Mouse (Mus musculus) erythroblast, adult 5-6 weeks (primary cell): ENCODE measurements around the gene Gm8126. TPM values are rescaled to one million over a fixed set of nuclear protein-coding genes. Genes with fewer than 3 reads are reported as not detected.

ENCODE experiments used
- total RNA-seq, 2 experiments: library from RNA; stranded (forward) in 1 of 2; stranded (reverse) in 1 of 2; fragments of 150-400 nt in 1 of 2; fragments of 200-764, 138-1000 nt in 1 of 2; gene quantifications; 2 replicates each; pipeline versions ENCODE4 v1.2.3 to v1.2.4; 2015 to 2017; ENCODE audit warnings: low replicate concordance in 2 of 2

Gene Gm8126
- total RNA-seq, 2 experiments from 2014 or later = not detected

Other genes with a start within 250 kb of the Gm8126 start
- not detected in 2 replicates for gene Gm10376, start 243.0 kb upstream of the Gm8126 start, total RNA-seq (2015; ENCODE audit: low replicate concordance)
- not detected in 2 replicates for gene Gm10376, start 243.0 kb upstream of the Gm8126 start, total RNA-seq (2017; ENCODE audit: low replicate concordance)
- gene Gm8094, start 182.0 kb upstream of the Gm8126 start, total RNA-seq (2015; ENCODE audit: low replicate concordance) = not detected in 2 replicates
- gene Gm8094, start 182.0 kb upstream of the Gm8126 start, total RNA-seq (2017; ENCODE audit: low replicate concordance) = not detected in 2 replicates
- gene Gm8104, start 158.0 kb upstream of the Gm8126 start, total RNA-seq (2015; ENCODE audit: low replicate concordance) = not detected in 2 replicates
- not detected in 2 replicates for gene Gm8104, start 158.0 kb upstream of the Gm8126 start, total RNA-seq (2017; ENCODE audit: low replicate concordance)
- not detected in 2 replicates for gene Gm7233, start 78.8 kb upstream of the Gm8126 start, total RNA-seq (2015; ENCODE audit: low replicate concordance)
- not detected in 2 replicates for gene Gm7233, start 78.8 kb upstream of the Gm8126 start, total RNA-seq (2017; ENCODE audit: low replicate concordance)
- not detected in 2 replicates for gene Gm8122, start 23.3 kb upstream of the Gm8126 start, total RNA-seq (2015; ENCODE audit: low replicate concordance)
- gene Gm8122, start 23.3 kb upstream of the Gm8126 start, total RNA-seq (2017; ENCODE audit: low replicate concordance) = not detected in 2 replicates
- not detected in 2 replicates for gene Gm9732, start 16.4 kb downstream of the Gm8126 start, total RNA-seq (2015; ENCODE audit: low replicate concordance)
- gene Gm9732, start 16.4 kb downstream of the Gm8126 start, total RNA-seq (2017; ENCODE audit: low replicate concordance) = not detected in 2 replicates
- not detected in 2 replicates for gene Gm8127, start 35.2 kb downstream of the Gm8126 start, total RNA-seq (2015; ENCODE audit: low replicate concordance)
- gene Gm8127, start 35.2 kb downstream of the Gm8126 start, total RNA-seq (2017; ENCODE audit: low replicate concordance) = not detected in 2 replicates
- not detected in 2 replicates for gene 1700001F09Rik, start 89.2 kb downstream of the Gm8126 start, total RNA-seq (2015; ENCODE audit: low replicate concordance)
- not detected in 2 replicates for gene 1700001F09Rik, start 89.2 kb downstream of the Gm8126 start, total RNA-seq (2017; ENCODE audit: low replicate concordance)
- gene Gm8138, start 157.7 kb downstream of the Gm8126 start, total RNA-seq (2015; ENCODE audit: low replicate concordance) = not detected in 2 replicates
- not detected in 2 replicates for gene Gm8138, start 157.7 kb downstream of the Gm8126 start, total RNA-seq (2017; ENCODE audit: low replicate concordance)